Mouse (Mus musculus): Measurements from ENCODE around the gene Zranb1.

Zranb1 gene

GRCm38 (mm10) chr7:132930850-132931559 is at the start of gene Zranb1:
Zranb1 (plus strand) TSS chr7:132931142.
- peak; percentile 99 for DNase-seq

DNA sequence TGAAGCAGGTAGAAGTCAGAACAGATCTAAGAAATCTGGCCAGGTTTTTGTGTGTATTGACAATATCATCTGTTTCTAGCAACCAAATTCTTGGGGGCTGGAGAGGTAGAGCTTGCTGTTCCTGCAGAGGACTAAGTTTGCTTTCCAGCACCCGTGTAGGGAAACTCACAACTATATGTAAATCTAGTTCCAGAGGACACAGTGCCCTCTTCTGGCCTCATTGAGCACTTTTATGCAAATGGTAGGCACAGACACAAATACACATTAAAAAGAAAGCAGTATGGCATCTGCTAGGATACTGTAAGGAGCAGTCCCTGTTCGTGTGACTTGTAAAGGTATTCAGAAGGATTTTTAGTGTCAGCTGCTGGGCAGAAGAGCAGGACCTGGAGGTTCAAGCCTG is 48.6 kb upstream of the Zranb1 start:
- DNase-seq = no peak

GRCm38 (mm10) chr7:132884031-132884430 is 46.9 kb upstream of the Zranb1 start:
- DNase-seq = peak; percentile 22

- no peak for DNase-seq
These were observed 43.7 kb upstream of the Zranb1 start for GRCm38 (mm10) chr7:132887019-132887804.

DNA sequence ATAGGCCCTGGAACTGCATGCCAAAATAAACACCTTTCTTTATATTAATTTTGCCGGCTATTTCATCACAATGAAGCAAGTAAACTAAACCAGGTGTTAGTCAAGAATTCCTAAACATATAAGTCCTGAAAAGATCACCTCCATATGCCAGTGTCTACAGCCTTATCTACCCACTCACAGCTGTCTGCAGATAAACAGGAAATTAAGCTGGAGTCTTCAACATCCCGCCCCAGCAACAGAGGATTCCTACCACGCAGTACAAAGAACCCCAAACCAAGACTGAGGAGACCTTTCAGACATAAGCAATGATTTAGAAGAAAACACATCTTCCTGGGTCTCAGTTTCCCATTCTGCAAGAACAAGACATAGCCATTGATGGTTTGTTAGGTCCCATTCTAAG is 42.9 kb upstream of the Zranb1 start:
- no peak for DNase-seq

DNA sequence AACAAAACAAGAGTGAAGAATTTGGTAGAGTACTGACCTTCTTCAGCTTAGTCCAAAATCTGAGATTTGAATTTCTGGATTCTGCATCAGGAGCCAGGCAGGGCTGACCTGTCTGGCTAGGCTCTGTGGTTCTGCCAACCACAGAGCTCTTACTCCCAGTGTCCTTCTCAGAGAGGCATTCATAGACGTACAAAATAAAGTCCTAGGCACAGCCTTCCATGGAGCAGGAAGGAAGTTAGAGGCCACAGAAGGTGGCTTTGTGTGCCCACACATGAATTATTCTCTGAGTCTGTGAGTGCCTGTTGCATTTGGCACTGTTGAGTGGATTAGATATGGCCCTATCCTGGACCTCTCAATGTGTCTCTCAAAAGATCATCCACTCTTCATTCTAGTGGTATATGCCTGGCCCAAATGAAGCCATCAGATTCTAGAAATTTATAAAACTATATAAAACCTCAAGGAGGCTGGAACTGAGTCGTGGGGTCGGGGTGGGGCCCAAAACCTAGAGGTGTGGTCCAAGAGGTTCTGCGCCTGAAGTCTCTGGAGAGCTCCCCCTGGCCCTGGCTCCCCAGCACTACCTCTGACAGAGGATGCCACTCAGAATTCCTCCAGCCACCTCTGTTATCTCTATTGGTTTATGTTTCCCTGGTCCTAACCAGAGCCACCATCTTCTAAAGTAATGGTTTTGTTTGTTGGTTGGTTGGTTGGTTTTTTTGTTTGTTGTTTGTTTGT is 42.3 kb upstream of the Zranb1 start:
- DNase-seq = no peak

GRCm38 (mm10) chr7:132889691-132890090 is 41.3 kb upstream of the Zranb1 start:
- DNase-seq = no peak

DNA sequence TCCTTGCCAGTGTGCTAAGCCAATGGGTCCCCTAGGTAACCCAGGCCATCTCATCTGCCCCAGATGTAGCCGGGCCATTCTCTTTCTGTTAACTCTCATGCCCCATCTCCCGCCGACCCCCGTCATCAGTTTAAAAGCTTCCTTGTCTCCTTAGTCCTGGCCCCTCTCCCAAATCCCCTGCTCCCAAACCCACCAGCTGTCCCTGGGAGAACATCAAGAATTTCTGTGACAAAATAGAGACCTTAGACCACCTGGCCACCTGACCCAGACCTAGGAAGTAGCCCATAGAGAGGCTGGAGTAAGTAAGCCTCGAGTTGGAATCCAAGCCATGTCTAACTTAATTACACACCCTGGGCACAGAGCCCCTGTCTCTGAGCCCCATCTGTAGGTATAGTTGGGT is 40.7 kb upstream of the Zranb1 start:
- no peak for DNase-seq

GRCm38 (mm10) chr7:132891561-132892310 is 39.2 kb upstream of the Zranb1 start:
- no peak for DNase-seq

DNA sequence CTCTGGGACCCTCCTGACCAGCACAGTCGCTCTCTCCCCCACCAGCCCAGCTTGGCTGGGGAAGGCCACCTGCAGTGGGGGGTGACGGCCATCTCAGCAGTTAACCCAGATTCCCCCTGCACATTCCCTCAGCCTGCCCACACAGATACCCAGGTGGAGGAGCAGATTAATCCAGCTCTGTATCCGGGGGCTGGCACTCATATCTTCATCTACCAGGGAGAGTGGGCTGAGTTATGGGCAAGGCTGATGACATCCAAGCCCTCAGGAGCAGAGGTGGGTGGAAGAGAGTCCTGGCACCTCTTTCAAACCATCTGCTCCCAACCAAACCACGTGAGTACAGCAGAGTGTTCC is 38.7 kb upstream of the Zranb1 start:
- no peak for DNase-seq

DNA sequence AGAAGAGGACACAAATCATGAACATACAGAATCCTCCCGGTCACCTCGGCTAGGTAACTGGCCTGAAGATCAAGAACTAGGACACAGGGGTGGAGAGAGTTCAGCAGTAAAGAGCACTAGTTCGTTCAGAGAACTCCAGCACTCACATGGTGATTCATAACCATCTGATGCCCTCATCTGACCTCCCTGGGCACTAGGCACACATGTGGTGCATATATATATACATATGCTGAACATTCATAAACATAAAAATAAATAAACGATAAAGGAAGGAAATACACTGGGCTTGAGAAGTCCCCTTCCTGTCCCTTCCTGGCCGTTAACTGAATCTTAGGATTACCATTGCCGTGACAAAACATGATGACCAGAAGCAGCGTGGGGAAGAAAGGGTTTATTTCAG is 38.1 kb upstream of the Zranb1 start:
- no peak for DNase-seq

GRCm38 (mm10) chr7:132893336-132893735 is 37.6 kb upstream of the Zranb1 start:
- DNase-seq = no peak

GRCm38 (mm10) chr7:132894841-132895555 is 35.9 kb upstream of the Zranb1 start:
- DNase-seq = peak; percentile 56

DNA sequence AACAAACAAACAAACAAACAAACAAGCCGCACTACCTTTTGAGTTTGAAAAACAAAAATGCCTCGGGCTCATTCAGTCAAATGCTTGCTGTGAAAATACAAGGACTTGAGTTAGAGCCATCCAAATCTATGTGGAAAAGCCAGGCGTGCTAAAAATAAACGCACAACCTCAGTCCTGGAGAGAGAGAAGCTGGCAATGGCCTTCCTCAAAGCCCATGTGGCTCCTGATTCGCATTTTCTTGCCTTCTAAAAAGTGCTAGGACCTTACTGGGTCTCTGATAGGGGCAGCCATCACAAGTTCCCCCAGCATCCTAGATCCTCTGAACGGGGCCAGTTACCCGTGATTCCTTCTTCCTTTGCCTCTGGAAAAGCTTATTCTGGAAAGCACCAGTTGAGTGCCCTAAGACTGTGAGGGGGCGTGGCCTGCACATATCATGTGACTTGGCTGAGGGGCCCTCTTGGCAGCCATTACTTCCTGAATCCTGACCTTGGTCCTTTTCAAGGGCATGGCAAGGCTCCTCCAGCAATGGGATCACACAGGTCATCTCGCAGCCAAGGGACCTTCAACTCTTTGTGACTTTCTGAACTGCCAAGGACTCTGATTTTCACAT is 34.6 kb upstream of the Zranb1 start:
- DNase-seq = peak; percentile 35

- DNase-seq = no peak
These were observed 33.7 kb upstream of the Zranb1 start for GRCm38 (mm10) chr7:132897258-132897657.

DNA sequence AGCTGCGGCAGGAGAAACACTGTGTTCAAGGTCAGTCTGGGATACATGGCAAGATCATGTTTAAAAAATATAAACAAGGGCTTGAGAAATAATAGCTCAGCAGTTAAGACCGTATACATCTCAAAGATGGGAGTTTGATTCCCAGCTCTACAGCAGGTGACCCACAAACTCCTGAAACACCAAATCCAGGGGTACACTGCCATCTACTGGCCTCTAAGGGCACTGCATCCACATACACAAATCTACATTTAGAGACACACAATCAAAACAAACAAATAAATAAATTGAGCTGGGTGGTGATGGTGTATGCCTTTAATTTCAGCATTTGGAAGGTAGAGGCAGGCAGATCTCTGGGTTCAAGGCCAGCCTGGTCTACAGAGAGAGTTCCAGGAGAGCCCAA is 32.7 kb upstream of the Zranb1 start:
- peak; percentile 26 for DNase-seq

- peak; percentile 21 for DNase-seq
These were observed 30.0 kb upstream of the Zranb1 start for GRCm38 (mm10) chr7:132900826-132901531.

DNA sequence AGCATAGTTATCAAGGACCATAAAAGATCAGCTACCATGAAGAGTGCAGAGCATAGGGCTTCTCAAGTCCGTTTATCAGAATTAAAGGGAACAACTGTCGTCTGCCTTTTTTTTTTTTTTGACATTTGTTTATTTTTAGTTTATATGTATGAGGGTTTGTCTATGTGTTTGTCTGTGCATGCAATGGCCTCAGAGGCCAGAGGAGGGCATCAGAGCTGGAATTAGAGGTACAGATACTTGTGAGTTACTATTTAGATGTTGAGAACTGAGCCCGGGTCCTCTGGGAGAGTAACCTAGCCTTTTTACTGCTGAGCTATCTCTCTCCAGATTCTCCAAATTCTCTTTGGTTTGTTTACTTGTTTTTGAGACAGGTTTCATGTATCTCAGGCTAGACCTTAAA is 27.1 kb upstream of the Zranb1 start:
- no peak for DNase-seq

DNA sequence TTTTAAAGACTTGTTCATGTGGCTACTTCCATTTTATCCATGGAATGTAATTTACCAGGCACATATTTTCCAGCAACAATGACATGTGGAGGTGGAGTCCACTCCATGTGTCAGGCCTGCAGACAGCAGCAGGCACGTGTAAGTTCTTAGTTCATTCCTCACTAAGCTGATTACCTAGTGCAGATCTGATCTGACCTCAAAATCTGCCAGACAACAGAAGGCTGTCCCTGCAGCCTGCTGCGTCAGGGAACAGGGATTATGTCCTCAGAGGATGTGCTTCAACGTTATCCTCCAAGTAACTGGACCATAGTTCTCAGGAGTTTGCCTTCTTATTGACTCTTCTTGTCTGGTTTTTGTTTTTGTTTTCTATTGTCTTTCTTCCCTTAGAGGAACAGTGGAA is 9.0 kb upstream of the Zranb1 start:
- no peak for DNase-seq

GRCm38 (mm10) chr7:132925227-132925626 is 5.7 kb upstream of the Zranb1 start:
- DNase-seq = no peak

DNA sequence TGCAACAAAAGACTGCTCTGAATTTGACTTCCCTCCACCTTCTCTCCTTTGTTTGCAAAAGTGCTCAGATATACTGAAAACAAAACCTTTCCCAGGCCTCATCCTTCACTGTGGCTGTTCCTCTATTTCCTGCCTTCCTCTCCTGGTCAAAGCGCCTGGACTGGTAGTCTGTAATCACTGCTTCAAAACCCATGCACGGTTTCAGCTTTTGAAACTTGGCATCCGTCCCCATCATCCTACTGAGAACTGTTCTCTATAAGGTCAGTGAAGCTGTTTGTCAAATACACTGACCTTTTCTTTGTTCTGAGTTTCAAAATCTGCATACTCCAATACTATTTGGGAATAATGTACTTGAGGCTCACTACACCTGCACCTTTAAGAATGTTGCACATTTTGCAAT is 3.7 kb upstream of the Zranb1 start:
- DNase-seq = no peak

Measured in lung, postnatal 10 days (tissue).